Mouse (Mus musculus) midbrain, embryonic 13.5 days (tissue): ENCODE measurements around the gene Gm20924. TPM values are rescaled to one million over a fixed set of nuclear protein-coding genes. Genes with fewer than 3 reads are reported as not detected.
"Not testable (repeated sequence)": the region's sequence is repeated elsewhere in the genome, so short reads cannot be mapped to it uniquely, and the experiment has no call there.

Experiments used
- ATAC-seq: fragments of 200-750 bp; cut with Nextera tagmentation; 2 replicates; pipeline ENCODE4 v1.8.0; 2017; ENCODE audit warnings: mild to moderate bottlenecking, moderate TSS enrichment, moderate library complexity
- H3K27ac ChIP-seq: fragments of 300-500 bp; sonication (generic); 2 replicates; pipeline ENCODE4 v1.5.1; 2015; ENCODE audit warnings: inconsistent platforms, mild to moderate bottlenecking, moderate library complexity
- H3K27me3 ChIP-seq: fragments of 300-500 bp; sonication (generic); 2 replicates; pipeline ENCODE4 v1.6.1; 2015; ENCODE audit warnings: mild to moderate bottlenecking, inconsistent platforms
- H3K36me3 ChIP-seq: fragments of 300-500 bp; sonication (generic); 2 replicates; pipeline ENCODE4 v1.6.1; 2015; ENCODE audit warnings: mild to moderate bottlenecking, inconsistent platforms
- H3K4me1 ChIP-seq: fragments of 300-500 bp; sonication (generic); replicated peaks from 2 replicates; pipeline ENCODE4 v1.6.1; 2015; ENCODE audit warnings: inconsistent platforms
- H3K4me2 ChIP-seq: fragments of 300-500 bp; sonication (generic); replicated peaks from 2 replicates; pipeline ENCODE4 v1.6.1; 2015; ENCODE audit warnings: moderate library complexity, mild to moderate bottlenecking, inconsistent platforms
- H3K4me3 ChIP-seq: fragments of 300-500 bp; sonication (generic); replicated peaks from 2 replicates; pipeline ENCODE4 v1.5.1; 2015; ENCODE audit warnings: mild to moderate bottlenecking, inconsistent platforms
- H3K9ac ChIP-seq: fragments of 300-500 bp; sonication (generic); replicated peaks from 2 replicates; pipeline ENCODE4 v1.6.1; 2015; ENCODE audit warnings: mild to moderate bottlenecking, inconsistent platforms
- H3K9me3 ChIP-seq: fragments of 300-500 bp; sonication (generic); 2 replicates; pipeline ENCODE4 v1.6.1; 2016; ENCODE audit warnings: mild to moderate bottlenecking, inconsistent platforms
- WGBS: fragments of 180-500 bp; shearing (Covaris S2); methylation state at CpG from one replicate; pipeline ENCODE4 v1.1.7; 2015; 5-methylcytosine and 5-hydroxymethylcytosine counted together
- polyA plus RNA-seq: library from polyadenylated mRNA; unstranded; fragments of >200 nt; fragmentation: Nextera tagmentation; extraction: Ambion mirVana; gene quantifications from 2 replicates; pipeline ENCODE4 v1.2.1, GENCODE M21; 2015

Gm20924 gene
- polyA plus RNA-seq: not detected in 2 replicates

DNA sequence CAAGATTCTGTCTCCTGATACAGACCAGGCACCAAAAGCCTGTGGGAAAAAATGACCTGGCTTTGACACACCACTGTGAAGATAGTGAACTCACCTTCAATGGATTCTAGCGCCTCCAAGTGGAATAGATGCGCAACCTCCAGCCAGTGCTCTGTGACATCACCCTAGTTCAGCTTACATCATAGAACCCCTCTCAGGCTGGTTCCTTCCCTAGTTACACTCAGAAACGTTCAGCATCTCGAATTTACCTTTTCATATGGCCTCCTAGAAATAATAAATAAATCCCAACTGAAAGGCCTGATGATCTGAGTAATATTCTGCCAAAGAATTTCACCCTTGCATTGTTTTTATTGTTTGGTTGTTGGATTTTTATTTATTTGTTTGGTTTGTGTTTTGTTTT, at the start of gene Gm20924:
TSS of gene Gm20924 (minus strand) at position 101 of the 400 bp plus-strand sequence.
- not testable (repeated sequence) for ATAC-seq, H3K9me3 ChIP-seq, H3K4me3 ChIP-seq, H3K36me3 ChIP-seq, H3K27me3 ChIP-seq, H3K9ac ChIP-seq, H3K4me2 ChIP-seq, H3K4me1 ChIP-seq, H3K27ac ChIP-seq
- WGBS: no CpG with 5 or more reads among the region's 4 CpGs

Other genes with a start within 250 kb of the Gm20924 start
- not detected in 2 replicates for gene Gm20736, start 170.2 kb upstream of the Gm20924 start, polyA plus RNA-seq